Mouse (Mus musculus) lung, postnatal 0 days (tissue): ENCODE data around the gene Rassf3.

ENCODE experiments used
- CTCF ChIP-seq: IDR thresholded peaks from 2 replicates; pipeline ENCODE4 v1.5.1; 2016; ENCODE audit warnings: antibody characterized with exemption, mild to moderate bottlenecking
- EP300 ChIP-seq: IDR thresholded peaks from 2 replicates; pipeline ENCODE4 v1.6.1; 2016; ENCODE audit warnings: antibody characterized with exemption, mild to moderate bottlenecking, control low read depth

DNA sequence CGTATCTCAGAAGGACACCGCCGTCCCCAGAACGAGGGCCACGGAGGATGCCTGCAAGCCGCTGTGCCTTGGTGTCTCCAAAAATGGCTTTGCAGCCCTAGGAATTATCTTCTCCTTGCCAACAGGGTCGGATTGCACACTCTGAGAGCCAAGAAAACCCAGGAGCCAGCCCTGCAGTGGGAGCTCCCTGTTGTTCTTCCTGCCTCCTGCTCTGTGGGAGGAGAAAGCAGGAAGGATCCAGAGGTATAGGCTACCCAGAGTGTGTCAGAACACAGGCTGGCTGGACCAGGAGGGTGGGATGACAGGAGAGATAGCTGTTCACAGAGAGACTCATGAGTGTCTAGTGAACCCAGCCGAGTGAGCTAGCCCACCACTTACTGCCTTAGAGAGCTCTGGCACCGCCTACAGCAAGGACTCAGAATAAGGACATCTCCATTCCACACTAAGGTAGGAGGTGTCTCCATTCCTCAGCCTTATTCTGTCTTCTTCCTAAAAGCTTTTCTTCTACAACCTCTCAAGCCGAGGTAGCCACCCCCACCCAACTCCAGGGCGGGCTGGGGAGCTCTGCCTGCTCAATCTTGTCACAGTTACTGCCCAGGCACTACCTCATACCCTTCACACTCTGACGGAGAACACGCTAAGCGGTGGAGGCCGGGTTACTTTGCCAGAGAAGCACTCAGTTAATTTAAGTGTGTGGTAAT is 48.0 kb downstream of the Rassf3 start:
- TF ChIP-seq CTCF, result 0 out of 2 replicates have a peak, but pooled peaks have one; percentile 2
- no peak for TF ChIP-seq EP300
